Mouse (Mus musculus): Measurements from ENCODE around the gene Ctbp2. TPM values are rescaled to one million over a fixed set of nuclear protein-coding genes. Genes with fewer than 3 reads are reported as not detected.

Ctbp2 gene
- total and polyA plus RNA-seq, 3 experiments, result 55.8 to 132 (median 84.5) TPM

DNA sequence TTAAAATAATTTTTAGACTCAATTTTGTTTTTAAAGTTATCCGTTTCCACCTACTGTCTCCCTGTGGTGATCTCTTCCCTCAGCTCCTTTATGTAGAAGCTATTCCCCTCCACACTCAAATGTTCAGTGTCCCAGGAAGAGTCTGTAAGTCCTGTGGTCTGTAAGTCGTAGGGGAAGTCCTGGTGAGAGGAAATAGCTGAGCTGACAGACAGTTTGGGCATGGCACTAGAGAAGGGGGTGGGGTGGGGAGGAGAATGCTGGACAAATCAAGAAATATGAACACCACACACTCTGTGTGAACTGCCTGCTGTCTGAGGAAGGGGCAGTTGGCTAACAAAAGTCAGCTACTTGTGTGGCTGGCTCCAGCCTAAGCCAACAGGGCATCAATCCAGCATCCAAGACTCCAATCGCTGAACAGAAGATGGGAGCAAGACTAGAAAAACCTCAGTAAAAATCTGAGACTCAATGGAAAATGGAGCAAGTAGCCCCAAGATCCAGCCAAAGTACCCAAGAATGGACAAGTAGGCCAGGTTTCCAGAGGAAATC is 76.0 kb downstream of the Ctbp2 start:
- peak; percentile 32; the same call in 1 of the 2 replicates for ATAC-seq (ENCODE audit: extremely low read depth, insufficient number of reproducible peaks, low FRiP score, poor library complexity, severe bottlenecking)

GRCm38 (mm10) chr7:133047287-133047686 is 76.9 kb downstream of the Ctbp2 start:
- TF ChIP-seq GATA2 (IDR thresholded peaks at IDR 0.05; ENCODE audit: borderline replicate concordance, low read depth, low read length), result no peak
- no peak for TF ChIP-seq GATA1 (IDR thresholded peaks at IDR 0.05; ENCODE audit: borderline replicate concordance, low read length)
- no peak for TF ChIP-seq CTCF (IDR thresholded peaks at IDR 0.05; ENCODE audit: low read depth, low read length)
- TF ChIP-seq POLR2AphosphoS5 (IDR thresholded peaks at IDR 0.05; ENCODE audit: insufficient replicate concordance, low read depth, low read length), result no peak
- TF ChIP-seq TAL1 (conservative IDR thresholded peaks at IDR 0.05; ENCODE audit: low read depth, low read length), result no peak
- Histone ChIP-seq H3K9me3 (replicated peaks) (no peaks in the 10 kb centered on the region), H3K4me3 (ENCODE audit: low read depth, low read length) (no peak overlapping the region), H3K27me3 (ENCODE audit: insufficient read depth, low read length) (no peaks in the 10 kb centered on the region), H3K4me1 (ENCODE audit: insufficient read depth, low read depth, low read length) (peaks cover 18% of the 10 kb centered on the region), H3K36me3 (replicated peaks) (peaks cover 86% of the 10 kb centered on the region)
- DNase-seq (ENCODE audit: low spot score), result no peak
- peak; percentile 58 for ATAC-seq (ENCODE audit: extremely low read depth, insufficient number of reproducible peaks, low FRiP score, poor library complexity, severe bottlenecking)

More for the DNA sequence above, 76.0 kb downstream of the Ctbp2 start:
- DNase-seq (ENCODE audit: low spot score), result no peak
- Histone ChIP-seq H3K4me1 (ENCODE audit: insufficient read depth, low read depth, low read length) (peaks cover 18% of the 10 kb centered on the region), H3K9me3 (replicated peaks) (no peaks in the 10 kb centered on the region), H3K27me3 (ENCODE audit: insufficient read depth, low read length) (no peaks in the 10 kb centered on the region), H3K4me3 (ENCODE audit: low read depth, low read length) (no peak overlapping the region), H3K36me3 (replicated peaks) (peaks cover 88% of the 10 kb centered on the region)
- TF ChIP-seq GATA1 (IDR thresholded peaks at IDR 0.05; ENCODE audit: borderline replicate concordance, low read length), result no peak
- no peak for TF ChIP-seq TAL1 (conservative IDR thresholded peaks at IDR 0.05; ENCODE audit: low read depth, low read length)
- TF ChIP-seq GATA2 (IDR thresholded peaks at IDR 0.05; ENCODE audit: borderline replicate concordance, low read depth, low read length), result no peak
- TF ChIP-seq CTCF (IDR thresholded peaks at IDR 0.05; ENCODE audit: low read depth, low read length), result no peak
- no peak for TF ChIP-seq POLR2AphosphoS5 (IDR thresholded peaks at IDR 0.05; ENCODE audit: insufficient replicate concordance, low read depth, low read length)

GRCm38 (mm10) chr7:133044721-133045120 is 79.4 kb downstream of the Ctbp2 start:
- Histone ChIP-seq H3K36me3 (replicated peaks) (peaks cover 88% of the 10 kb centered on the region), H3K4me3 (ENCODE audit: low read depth, low read length) (no peak overlapping the region), H3K27me3 (ENCODE audit: insufficient read depth, low read length) (no peaks in the 10 kb centered on the region), H3K9me3 (replicated peaks) (no peaks in the 10 kb centered on the region), H3K4me1 (ENCODE audit: insufficient read depth, low read depth, low read length) (peaks cover 16% of the 10 kb centered on the region)
- TF ChIP-seq GATA1 (IDR thresholded peaks at IDR 0.05; ENCODE audit: borderline replicate concordance, low read length) (no peak), CTCF (IDR thresholded peaks at IDR 0.05; ENCODE audit: low read depth, low read length) (no peak), GATA2 (IDR thresholded peaks at IDR 0.05; ENCODE audit: borderline replicate concordance, low read depth, low read length) (no peak), POLR2AphosphoS5 (IDR thresholded peaks at IDR 0.05; ENCODE audit: insufficient replicate concordance, low read depth, low read length) (no peak), TAL1 (conservative IDR thresholded peaks at IDR 0.05; ENCODE audit: low read depth, low read length) (no peak)
- ATAC-seq (ENCODE audit: extremely low read depth, insufficient number of reproducible peaks, low FRiP score, poor library complexity, severe bottlenecking) (no peak), DNase-seq (ENCODE audit: low spot score) (no peak)

DNA sequence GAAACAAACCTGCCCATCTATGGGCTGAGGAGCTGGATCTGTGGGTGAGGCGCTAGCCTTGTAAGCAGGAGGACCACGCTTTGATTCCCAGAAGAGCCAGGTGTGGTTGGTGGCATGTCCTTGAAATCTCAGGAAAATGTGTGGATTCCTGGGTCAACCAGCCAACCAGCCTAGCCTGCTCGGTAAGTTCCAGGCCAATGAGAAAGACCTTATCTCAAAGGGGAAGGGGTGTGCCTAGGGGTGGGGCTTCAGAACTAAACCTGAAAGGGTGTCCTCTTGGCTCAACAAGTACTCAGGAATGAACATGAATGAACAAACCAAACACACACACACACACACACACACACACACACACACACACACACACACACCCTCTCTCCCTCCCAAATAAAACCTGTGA is 82.4 kb downstream of the Ctbp2 start:
- Histone ChIP-seq H3K27me3 (ENCODE audit: insufficient read depth, low read length) (no peaks in the 10 kb centered on the region), H3K9me3 (replicated peaks) (no peaks in the 10 kb centered on the region), H3K36me3 (replicated peaks) (peaks cover 89% of the 10 kb centered on the region), H3K4me3 (ENCODE audit: low read depth, low read length) (no peak overlapping the region), H3K4me1 (ENCODE audit: insufficient read depth, low read depth, low read length) (no peaks in the 10 kb centered on the region; the same call in 1 of the 2 replicates)
- no peak for TF ChIP-seq GATA1 (IDR thresholded peaks at IDR 0.05; ENCODE audit: borderline replicate concordance, low read length)
- no peak for TF ChIP-seq POLR2AphosphoS5 (IDR thresholded peaks at IDR 0.05; ENCODE audit: insufficient replicate concordance, low read depth, low read length)
- no peak for TF ChIP-seq TAL1 (conservative IDR thresholded peaks at IDR 0.05; ENCODE audit: low read depth, low read length)
- TF ChIP-seq GATA2 (IDR thresholded peaks at IDR 0.05; ENCODE audit: borderline replicate concordance, low read depth, low read length), result no peak
- TF ChIP-seq CTCF (IDR thresholded peaks at IDR 0.05; ENCODE audit: low read depth, low read length), result no peak
- DNase-seq (ENCODE audit: low spot score) (no peak), ATAC-seq (ENCODE audit: extremely low read depth, insufficient number of reproducible peaks, low FRiP score, poor library complexity, severe bottlenecking) (no peak)

- no peaks in the 10 kb centered on the region for H3K9me3 ChIP-seq (replicated peaks)
- no peak overlapping the region for H3K4me3 ChIP-seq (ENCODE audit: low read depth, low read length)
- H3K27me3 ChIP-seq (ENCODE audit: insufficient read depth, low read length), result no peaks in the 10 kb centered on the region
- peaks cover 89% of the 10 kb centered on the region for H3K36me3 ChIP-seq (replicated peaks)
- no peak for DNase-seq (ENCODE audit: low spot score)
- no peak for TF ChIP-seq TAL1 (conservative IDR thresholded peaks at IDR 0.05; ENCODE audit: low read depth, low read length)
- no peak for TF ChIP-seq POLR2AphosphoS5 (IDR thresholded peaks at IDR 0.05; ENCODE audit: insufficient replicate concordance, low read depth, low read length)
- no peak for TF ChIP-seq GATA1 (IDR thresholded peaks at IDR 0.05; ENCODE audit: borderline replicate concordance, low read length)
- no peak for TF ChIP-seq CTCF (IDR thresholded peaks at IDR 0.05; ENCODE audit: low read depth, low read length)
- H3K4me1 ChIP-seq (ENCODE audit: insufficient read depth, low read depth, low read length), result no peaks in the 10 kb centered on the region
- ATAC-seq (ENCODE audit: extremely low read depth, insufficient number of reproducible peaks, low FRiP score, poor library complexity, severe bottlenecking), result no peak
Measured at GRCm38 (mm10) chr7:133040688-133041345, 83.3 kb downstream of the Ctbp2 start.

DNA sequence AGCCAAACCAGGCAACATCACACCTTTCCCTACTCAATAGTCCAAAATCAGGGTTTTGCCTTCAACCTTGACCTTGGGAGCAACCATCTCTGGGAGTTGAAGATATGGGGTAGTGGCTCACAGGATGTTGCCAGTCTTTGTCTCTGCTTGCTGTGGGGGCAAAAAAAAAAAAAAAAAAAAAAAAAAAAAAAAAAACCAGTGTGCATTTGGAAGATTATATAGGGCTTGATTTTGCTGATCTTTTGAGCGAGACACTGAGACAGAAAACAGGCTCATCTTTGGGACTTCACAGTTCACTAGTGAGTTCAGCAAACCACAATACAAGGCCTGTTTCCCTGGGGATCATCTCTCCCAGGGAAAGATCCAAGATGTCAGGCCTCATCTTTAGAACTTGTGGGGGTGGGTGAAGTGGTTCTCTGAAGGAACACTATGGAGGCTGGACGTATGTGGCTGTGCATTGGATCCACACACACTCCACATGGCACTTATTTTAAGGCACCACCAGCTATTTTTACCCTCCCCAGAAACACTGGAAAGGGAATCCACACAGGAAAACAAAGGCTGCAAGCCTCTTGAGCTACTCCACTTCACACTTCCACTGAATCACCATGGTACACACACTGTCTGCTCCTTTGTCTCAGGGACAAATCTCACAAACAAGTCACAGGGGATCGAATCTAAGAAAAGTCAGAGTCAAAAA is 84.4 kb downstream of the Ctbp2 start:
- Histone ChIP-seq H3K27me3 (ENCODE audit: insufficient read depth, low read length) (no peaks in the 10 kb centered on the region), H3K4me1 (ENCODE audit: insufficient read depth, low read depth, low read length) (no peaks in the 10 kb centered on the region), H3K9me3 (replicated peaks) (no peaks in the 10 kb centered on the region), H3K4me3 (ENCODE audit: low read depth, low read length) (no peak overlapping the region), H3K36me3 (replicated peaks) (peaks cover 88% of the 10 kb centered on the region)
- TF ChIP-seq GATA2 (IDR thresholded peaks at IDR 0.05; ENCODE audit: borderline replicate concordance, low read depth, low read length) (no peak), POLR2AphosphoS5 (IDR thresholded peaks at IDR 0.05; ENCODE audit: insufficient replicate concordance, low read depth, low read length) (no peak), CTCF (IDR thresholded peaks at IDR 0.05; ENCODE audit: low read depth, low read length) (no peak), GATA1 (IDR thresholded peaks at IDR 0.05; ENCODE audit: borderline replicate concordance, low read length) (no peak), TAL1 (conservative IDR thresholded peaks at IDR 0.05; ENCODE audit: low read depth, low read length) (no peak)
- DNase-seq (ENCODE audit: low spot score) (no peak), ATAC-seq (ENCODE audit: extremely low read depth, insufficient number of reproducible peaks, low FRiP score, poor library complexity, severe bottlenecking) (no peak)

Measured in G1E (cell line).